Mouse (Mus musculus): ENCODE results near the gene Ankle2. TPM values are rescaled to one million over a fixed set of nuclear protein-coding genes. Genes with fewer than 3 reads are reported as not detected.

Gene Ankle2
- polyA plus RNA-seq, 1 experiment from 2014 or later: 23.9 TPM

- Histone ChIP-seq H3K27ac (ENCODE audit: low read length) (no peak overlapping the region), H3K27me3 (ENCODE audit: control insufficient read depth, insufficient read depth, low read depth, low read length) (no peaks in the 10 kb centered on the region), H3K4me3 (ENCODE audit: low read length) (no peak overlapping the region), H3K9me3 (ENCODE audit: control insufficient read depth, low read length) (no peaks in the 10 kb centered on the region), H3K4me2 (ENCODE audit: low read depth, low read length) (no peak overlapping the region), H3K9ac (ENCODE audit: low read length) (no peak overlapping the region), H3K36me3 (ENCODE audit: control insufficient read depth, insufficient read depth, low read length) (no peaks in the 10 kb centered on the region), H3K4me1 (replicated peaks; ENCODE audit: control insufficient read depth, insufficient read depth, low read length) (no peaks in the 10 kb centered on the region)
- 56% methylated on average over 2 of the region's 2 CpGs for WGBS
- ATAC-seq (ENCODE audit: low read depth): no peak
These were observed 44.0 kb downstream of the Ankle2 start for GRCm38 (mm10) chr5:110274846-110275245.

GRCm38 (mm10) chr5:110276391-110276790, 45.6 kb downstream of the Ankle2 start:
- Histone ChIP-seq H3K4me1 (replicated peaks; ENCODE audit: control insufficient read depth, insufficient read depth, low read length) (no peaks in the 10 kb centered on the region), H3K27me3 (ENCODE audit: control insufficient read depth, insufficient read depth, low read depth, low read length) (no peaks in the 10 kb centered on the region), H3K36me3 (ENCODE audit: control insufficient read depth, insufficient read depth, low read length) (no peaks in the 10 kb centered on the region), H3K4me3 (ENCODE audit: low read length) (no peak overlapping the region), H3K4me2 (ENCODE audit: low read depth, low read length) (no peak overlapping the region), H3K27ac (ENCODE audit: low read length) (no peak overlapping the region), H3K9me3 (ENCODE audit: control insufficient read depth, low read length) (no peaks in the 10 kb centered on the region), H3K9ac (ENCODE audit: low read length) (no peak overlapping the region)
- WGBS: 69% methylated on average over 2 of the region's 2 CpGs
- no peak for ATAC-seq (ENCODE audit: low read depth)

GRCm38 (mm10) chr5:110276910-110277309, 46.1 kb downstream of the Ankle2 start:
- no peak overlapping the region for H3K4me3 ChIP-seq (ENCODE audit: low read length)
- H3K9ac ChIP-seq (ENCODE audit: low read length): no peak overlapping the region
- no peak overlapping the region for H3K4me2 ChIP-seq (ENCODE audit: low read depth, low read length)
- H3K36me3 ChIP-seq (ENCODE audit: control insufficient read depth, insufficient read depth, low read length): no peaks in the 10 kb centered on the region
- no peaks in the 10 kb centered on the region for H3K9me3 ChIP-seq (ENCODE audit: control insufficient read depth, low read length)
- no peak overlapping the region for H3K27ac ChIP-seq (ENCODE audit: low read length)
- no peak for ATAC-seq (ENCODE audit: low read depth)
- H3K27me3 ChIP-seq (ENCODE audit: control insufficient read depth, insufficient read depth, low read depth, low read length): no peaks in the 10 kb centered on the region
- 87% methylated on average over 1 of the region's 1 CpGs for WGBS
- no peaks in the 10 kb centered on the region for H3K4me1 ChIP-seq (replicated peaks; ENCODE audit: control insufficient read depth, insufficient read depth, low read length)

- Histone ChIP-seq H3K9me3 (ENCODE audit: control insufficient read depth, low read length) (no peaks in the 10 kb centered on the region), H3K36me3 (ENCODE audit: control insufficient read depth, insufficient read depth, low read length) (no peaks in the 10 kb centered on the region), H3K27ac (ENCODE audit: low read length) (no peak overlapping the region), H3K27me3 (ENCODE audit: control insufficient read depth, insufficient read depth, low read depth, low read length) (no peaks in the 10 kb centered on the region; the same call in 1 of the 2 replicates), H3K4me1 (replicated peaks; ENCODE audit: control insufficient read depth, insufficient read depth, low read length) (no peaks in the 10 kb centered on the region), H3K4me3 (ENCODE audit: low read length) (no peak overlapping the region), H3K9ac (ENCODE audit: low read length) (no peak overlapping the region), H3K4me2 (ENCODE audit: low read depth, low read length) (no peak overlapping the region)
- 80% methylated on average over 2 of the region's 2 CpGs for WGBS
- no peak for ATAC-seq (ENCODE audit: low read depth)
These were observed 51.2 kb downstream of the Ankle2 start for GRCm38 (mm10) chr5:110281984-110282383.

GRCm38 (mm10) chr5:110284536-110284935, 53.7 kb downstream of the Ankle2 start:
- H3K27me3 ChIP-seq (ENCODE audit: control insufficient read depth, insufficient read depth, low read depth, low read length): no peaks in the 10 kb centered on the region; the same call in 1 of the 2 replicates
- no peak for ATAC-seq (ENCODE audit: low read depth)
- H3K4me1 ChIP-seq (replicated peaks; ENCODE audit: control insufficient read depth, insufficient read depth, low read length): peaks cover 4% of the 10 kb centered on the region; the same call in 1 of the 2 replicates
- WGBS: 10% methylated on average over 4 of the region's 4 CpGs
- H3K27ac ChIP-seq (ENCODE audit: low read length): no peak overlapping the region
- no peak overlapping the region for H3K9ac ChIP-seq (ENCODE audit: low read length)
- peak overlapping the region; percentile 98 for H3K4me2 ChIP-seq (ENCODE audit: low read depth, low read length)
- H3K9me3 ChIP-seq (ENCODE audit: control insufficient read depth, low read length): no peaks in the 10 kb centered on the region
- H3K36me3 ChIP-seq (ENCODE audit: control insufficient read depth, insufficient read depth, low read length): peaks cover 2% of the 10 kb centered on the region; the same call in 1 of the 2 replicates
- H3K4me3 ChIP-seq (ENCODE audit: low read length): peak overlapping the region; percentile 81; the same call in 1 of the 2 replicates

- Histone ChIP-seq H3K9me3 (ENCODE audit: control insufficient read depth, low read length) (no peaks in the 10 kb centered on the region), H3K27me3 (ENCODE audit: control insufficient read depth, insufficient read depth, low read depth, low read length) (no peaks in the 10 kb centered on the region; the same call in 1 of the 2 replicates), H3K4me3 (ENCODE audit: low read length) (peak overlapping the region; percentile 81), H3K9ac (ENCODE audit: low read length) (0 out of 2 replicates have a peak overlapping the region, but pooled peaks have one; percentile 40), H3K36me3 (ENCODE audit: control insufficient read depth, insufficient read depth, low read length) (peaks cover 2% of the 10 kb centered on the region; the same call in 1 of the 2 replicates), H3K27ac (ENCODE audit: low read length) (no peak overlapping the region), H3K4me1 (replicated peaks; ENCODE audit: control insufficient read depth, insufficient read depth, low read length) (peaks cover 4% of the 10 kb centered on the region; the same call in 1 of the 2 replicates), H3K4me2 (ENCODE audit: low read depth, low read length) (peak overlapping the region; percentile 98)
- WGBS: 3% methylated on average over 15 of the region's 15 CpGs
- ATAC-seq (ENCODE audit: low read depth): no peak
These were observed 54.4 kb downstream of the Ankle2 start for GRCm38 (mm10) chr5:110285156-110285555.

- H3K9ac ChIP-seq (ENCODE audit: low read length): peak within 1 kb of the TSS; percentile 87
- peak within 1 kb of the TSS; percentile 81 for H3K4me3 ChIP-seq (ENCODE audit: low read length)
- peak; percentile 99 for ATAC-seq (ENCODE audit: low read depth)
- H3K27me3 ChIP-seq (ENCODE audit: control insufficient read depth, insufficient read depth, low read depth, low read length): no peaks in the 10 kb centered on the region; the same call in 1 of the 2 replicates
- 0 out of 2 replicates have a peak within 1 kb of the TSS, but pooled peaks have one; percentile 58 for H3K27ac ChIP-seq (ENCODE audit: low read length)
- peak within 1 kb of the TSS; percentile 98 for H3K4me2 ChIP-seq (ENCODE audit: low read depth, low read length)
- peaks cover 2% of the 10 kb centered on the region; the same call in 1 of the 2 replicates for H3K36me3 ChIP-seq (ENCODE audit: control insufficient read depth, insufficient read depth, low read length)
- H3K4me1 ChIP-seq (replicated peaks; ENCODE audit: control insufficient read depth, insufficient read depth, low read length): peaks cover 4% of the 10 kb centered on the region; the same call in 1 of the 2 replicates
- WGBS: 0% methylated on average over 61 of the region's 64 CpGs
- no peaks in the 10 kb centered on the region for H3K9me3 ChIP-seq (ENCODE audit: control insufficient read depth, low read length)
These were observed 55.1 kb downstream of the Ankle2 start, which contains the start of the genes Pxmp2 and Pole for GRCm38 (mm10) chr5:110285770-110286445. Gene Pxmp2 (minus strand): TSS chr5:110286186. Gene Pole (plus strand): TSS chr5:110286306.

GRCm38 (mm10) chr5:110286446-110287083, 55.8 kb downstream of the Ankle2 start:
- peaks cover 4% of the 10 kb centered on the region; the same call in 1 of the 2 replicates for H3K4me1 ChIP-seq (replicated peaks; ENCODE audit: control insufficient read depth, insufficient read depth, low read length)
- H3K9ac ChIP-seq (ENCODE audit: low read length): peak overlapping the region; percentile 87
- H3K27ac ChIP-seq (ENCODE audit: low read length): 0 out of 2 replicates have a peak overlapping the region, but pooled peaks have one; percentile 58
- H3K4me3 ChIP-seq (ENCODE audit: low read length): peak overlapping the region; percentile 81
- peaks cover 4% of the 10 kb centered on the region; the same call in 1 of the 2 replicates for H3K36me3 ChIP-seq (ENCODE audit: control insufficient read depth, insufficient read depth, low read length)
- WGBS: under 1% methylated on average over 30 of the region's 31 CpGs
- no peaks in the 10 kb centered on the region; the same call in 1 of the 2 replicates for H3K27me3 ChIP-seq (ENCODE audit: control insufficient read depth, insufficient read depth, low read depth, low read length)
- peak overlapping the region; percentile 98 for H3K4me2 ChIP-seq (ENCODE audit: low read depth, low read length)
- ATAC-seq (ENCODE audit: low read depth): peak; percentile 73
- H3K9me3 ChIP-seq (ENCODE audit: control insufficient read depth, low read length): no peaks in the 10 kb centered on the region

- no peak for ATAC-seq (ENCODE audit: low read depth)
- peak overlapping the region; percentile 87 for H3K9ac ChIP-seq (ENCODE audit: low read length)
- 54% methylated on average over 2 of the region's 2 CpGs for WGBS
- H3K27ac ChIP-seq (ENCODE audit: low read length): no peak overlapping the region
- peaks cover 6% of the 10 kb centered on the region; the same call in 1 of the 2 replicates for H3K36me3 ChIP-seq (ENCODE audit: control insufficient read depth, insufficient read depth, low read length)
- peaks cover 4% of the 10 kb centered on the region; the same call in 1 of the 2 replicates for H3K4me1 ChIP-seq (replicated peaks; ENCODE audit: control insufficient read depth, insufficient read depth, low read length)
- peak overlapping the region; percentile 98 for H3K4me2 ChIP-seq (ENCODE audit: low read depth, low read length)
- H3K9me3 ChIP-seq (ENCODE audit: control insufficient read depth, low read length): no peaks in the 10 kb centered on the region
- H3K4me3 ChIP-seq (ENCODE audit: low read length): peak overlapping the region; percentile 81
- H3K27me3 ChIP-seq (ENCODE audit: control insufficient read depth, insufficient read depth, low read depth, low read length): no peaks in the 10 kb centered on the region; the same call in 1 of the 2 replicates
These were observed 56.3 kb downstream of the Ankle2 start for GRCm38 (mm10) chr5:110287084-110287475.
